Mouse (Mus musculus) thymus, postnatal 14 days (tissue): Measurements from ENCODE around the gene Bhlhe40.
A peak's percentile ranks its signal among the peaks of the same experiment; 100 is the strongest.

Source experiments
- DNase-seq: peaks from one replicate; pipeline ENCODE4 v3.0.0; 2021

Gene Bhlhe40

DNA sequence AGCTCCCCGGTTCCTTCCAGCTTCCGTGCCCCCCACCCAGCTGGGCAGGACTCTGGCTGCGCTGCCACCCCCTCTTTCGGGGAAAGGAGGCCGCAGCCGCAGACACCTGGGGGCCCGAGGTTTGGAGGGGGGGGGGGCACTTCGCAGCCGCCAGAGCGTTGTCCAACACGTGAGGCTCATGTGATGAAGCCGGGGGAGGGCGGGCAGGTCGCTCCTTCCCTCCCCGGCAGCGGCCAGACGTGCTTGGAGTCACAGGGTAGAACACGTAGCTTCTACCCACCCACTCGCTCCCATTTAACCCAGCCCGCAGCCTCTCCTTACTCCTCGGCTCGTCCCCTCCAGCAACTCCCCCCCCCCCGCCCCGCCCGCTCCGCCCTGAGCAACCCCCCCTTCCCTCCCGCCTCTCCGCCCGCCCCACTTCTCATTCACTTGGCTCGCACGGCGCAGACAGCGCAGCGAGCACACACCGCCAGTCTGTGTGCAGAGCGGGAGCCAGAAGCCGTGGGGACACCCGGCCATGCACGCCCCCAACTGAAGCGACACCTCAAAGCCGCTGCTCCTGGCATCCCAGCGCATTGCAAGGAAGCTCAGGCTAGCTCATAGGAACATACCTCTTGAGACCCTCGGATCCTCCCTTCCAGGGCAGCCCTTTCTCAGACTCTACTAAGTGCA is at the start of gene Bhlhe40:
Bhlhe40 (plus strand) TSS at position 424 of the 672 bp plus-strand sequence.
- peak; percentile 59 for DNase-seq

DNA sequence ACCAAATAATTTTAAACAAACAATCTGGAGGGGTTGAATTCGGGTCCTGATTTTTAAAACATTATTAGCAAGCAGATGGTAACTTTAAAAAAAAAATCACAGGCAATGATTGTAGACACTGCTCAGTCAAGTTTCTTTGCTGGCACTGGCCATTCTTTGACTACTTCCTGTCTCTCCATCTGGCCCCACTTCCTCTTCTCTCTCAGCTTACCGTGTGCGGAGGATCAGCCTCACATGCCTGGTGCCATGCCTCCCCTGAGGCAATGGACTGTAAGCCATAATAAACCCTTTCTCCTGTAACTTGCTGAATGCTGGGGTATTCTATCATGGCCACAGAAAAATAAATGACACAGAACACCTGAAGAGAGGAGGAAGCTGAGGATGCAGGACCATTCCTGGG is 48.8 kb upstream of the Bhlhe40 start:
- no peak for DNase-seq

DNA sequence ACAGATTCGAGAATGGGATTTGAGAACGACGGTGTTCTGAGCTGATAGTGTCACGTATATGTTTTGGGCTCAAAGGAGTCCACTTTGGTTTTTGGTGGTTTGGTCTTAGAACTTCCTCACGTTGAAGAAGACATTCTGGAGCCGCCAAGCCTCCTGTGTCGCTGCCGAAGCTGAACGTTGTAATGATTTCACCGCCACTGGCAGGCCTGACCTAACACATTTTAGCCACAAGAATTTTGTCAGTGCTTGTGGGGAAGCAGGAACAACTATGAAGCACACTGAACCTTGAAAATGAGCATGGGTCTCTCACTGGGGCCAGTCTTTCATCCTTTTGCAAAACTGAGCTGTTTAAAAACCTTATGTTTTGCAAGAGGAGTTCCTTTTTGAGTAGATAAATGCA is 42.4 kb upstream of the Bhlhe40 start:
- DNase-seq, result no peak

DNA sequence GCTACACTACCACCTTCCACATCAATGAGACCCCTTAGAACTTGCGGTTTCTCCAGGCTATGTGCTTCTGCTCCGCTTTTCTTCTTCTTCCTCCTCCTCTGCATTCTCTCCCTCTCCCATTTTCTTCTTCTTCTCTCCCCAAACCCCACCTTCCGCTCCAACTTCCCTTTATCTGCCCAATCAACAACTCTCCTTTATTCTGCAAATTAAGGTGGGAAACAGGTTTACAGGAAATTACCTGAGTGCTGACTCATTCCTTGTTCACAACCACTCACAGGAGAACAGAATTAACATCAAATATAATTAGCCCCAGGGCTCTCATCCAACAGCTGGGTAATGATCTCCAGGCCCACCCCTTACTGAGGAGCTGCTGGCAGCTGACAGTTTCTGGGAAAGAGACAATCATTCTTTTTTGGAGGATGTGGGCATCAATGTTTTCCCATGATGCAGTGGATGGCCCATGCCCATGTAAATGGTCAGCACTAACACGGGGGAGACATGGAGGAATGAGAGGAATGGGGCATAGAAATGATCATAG is 37.3 kb upstream of the Bhlhe40 start:
- DNase-seq, result no peak

DNA sequence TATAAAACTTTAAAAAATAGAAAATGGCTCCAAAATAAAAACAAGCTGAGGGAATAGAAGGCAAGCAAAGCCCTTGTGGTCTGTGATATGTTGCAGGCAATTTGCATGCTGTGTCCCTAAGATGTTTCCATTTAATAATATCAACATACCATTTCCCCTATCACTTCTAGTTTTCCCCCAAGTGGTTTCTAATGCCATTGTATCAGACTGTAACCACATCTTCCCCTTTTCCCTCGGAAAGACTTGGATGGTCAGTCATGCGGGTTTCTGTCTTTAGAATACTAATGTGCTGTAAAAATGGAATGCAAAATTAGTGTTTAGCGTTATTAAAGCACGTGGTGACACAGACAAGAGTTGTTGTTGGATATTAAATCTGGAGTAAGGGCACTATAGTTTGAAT is 35.5 kb upstream of the Bhlhe40 start:
- DNase-seq, result no peak

DNA sequence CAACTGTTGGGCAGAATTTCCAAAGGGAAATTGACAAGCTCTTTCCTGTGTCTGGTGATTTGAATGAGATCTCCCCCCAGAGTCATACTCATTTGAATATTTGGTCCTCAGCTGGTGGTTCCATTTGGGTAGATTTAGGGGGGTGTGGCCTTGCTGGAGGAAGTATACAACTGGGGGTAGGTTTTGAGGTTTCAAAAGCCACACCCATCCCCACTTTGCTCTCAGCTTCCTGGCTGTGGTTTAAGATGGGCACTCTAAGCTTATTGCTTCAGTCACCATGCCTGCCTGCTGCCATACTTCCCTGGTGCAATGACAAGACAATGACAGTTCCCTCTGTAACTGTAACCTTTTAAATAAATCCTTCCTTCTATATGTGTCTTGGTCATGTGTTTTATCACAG is 29.7 kb upstream of the Bhlhe40 start:
- peak; percentile 28 for DNase-seq

DNA sequence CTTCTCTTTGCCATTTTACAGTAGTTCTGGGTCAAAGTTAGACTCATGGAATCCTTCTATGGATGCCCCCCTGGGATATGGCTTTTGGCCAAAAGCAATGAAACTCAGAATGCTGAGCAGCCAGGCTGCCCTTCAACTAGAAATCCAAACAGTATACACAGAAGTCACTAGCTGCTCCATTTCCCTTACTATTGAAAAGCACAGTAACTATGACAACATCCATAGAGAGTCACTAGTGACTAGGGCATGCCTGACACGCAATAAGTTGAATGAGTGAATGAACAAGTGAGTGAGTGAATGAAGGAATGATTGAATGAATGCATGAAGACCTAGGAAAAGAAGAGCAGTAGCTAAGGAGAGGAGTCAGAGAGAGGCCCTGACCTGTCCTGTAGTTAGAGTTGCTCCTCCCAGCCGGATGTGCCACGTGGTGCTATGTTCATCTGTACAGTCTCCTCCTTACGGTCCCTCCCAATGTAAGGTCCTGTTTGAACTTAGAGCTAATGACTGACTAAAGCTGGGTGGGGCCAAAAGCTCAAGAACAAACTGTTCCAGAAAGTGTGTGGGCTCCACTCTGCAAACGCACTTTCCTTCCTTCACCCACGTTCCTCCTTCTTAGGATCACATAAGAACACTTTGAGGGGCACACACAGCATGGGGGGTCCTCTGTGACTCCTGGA is 22.1 kb upstream of the Bhlhe40 start:
- no peak for DNase-seq

DNA sequence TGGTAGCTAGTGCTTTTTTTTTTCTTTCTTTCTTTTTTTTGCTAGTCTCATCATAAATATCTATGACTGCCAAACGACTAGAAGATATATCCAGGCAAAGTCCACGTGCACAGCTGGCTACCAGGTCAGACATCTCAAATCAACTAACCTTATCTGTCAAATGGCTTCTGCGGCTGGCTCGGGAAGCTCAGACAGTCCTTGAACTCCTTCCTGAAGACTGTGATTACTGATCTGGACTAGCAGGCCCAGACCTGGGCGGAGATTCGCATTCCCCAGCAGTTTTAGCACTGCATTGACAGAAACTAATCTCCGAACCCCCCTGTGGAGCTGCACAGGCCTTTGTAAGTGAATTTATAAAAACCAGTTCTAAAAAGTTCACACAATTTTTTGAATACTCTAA is 18.4 kb upstream of the Bhlhe40 start:
- no peak for DNase-seq

DNA sequence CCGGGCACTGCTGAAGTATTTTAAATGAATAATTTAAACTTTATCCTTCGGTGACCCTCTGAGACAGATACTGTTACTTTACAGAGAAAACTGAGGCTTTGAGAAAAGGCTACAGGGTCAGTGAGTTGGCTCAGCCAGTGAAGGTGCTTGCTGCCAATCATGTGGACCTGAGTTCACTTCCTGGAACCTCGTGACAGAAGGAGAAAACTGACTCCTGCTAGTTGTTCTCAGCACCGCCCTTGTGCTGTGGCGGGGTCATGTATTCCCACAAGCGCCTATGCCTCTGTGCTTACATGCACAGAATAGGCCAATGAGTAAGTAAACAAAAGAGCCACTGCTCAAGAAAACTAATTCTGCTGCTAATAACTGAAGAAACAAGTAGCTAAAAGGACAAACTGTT is 17.4 kb upstream of the Bhlhe40 start:
- DNase-seq, result no peak

DNA sequence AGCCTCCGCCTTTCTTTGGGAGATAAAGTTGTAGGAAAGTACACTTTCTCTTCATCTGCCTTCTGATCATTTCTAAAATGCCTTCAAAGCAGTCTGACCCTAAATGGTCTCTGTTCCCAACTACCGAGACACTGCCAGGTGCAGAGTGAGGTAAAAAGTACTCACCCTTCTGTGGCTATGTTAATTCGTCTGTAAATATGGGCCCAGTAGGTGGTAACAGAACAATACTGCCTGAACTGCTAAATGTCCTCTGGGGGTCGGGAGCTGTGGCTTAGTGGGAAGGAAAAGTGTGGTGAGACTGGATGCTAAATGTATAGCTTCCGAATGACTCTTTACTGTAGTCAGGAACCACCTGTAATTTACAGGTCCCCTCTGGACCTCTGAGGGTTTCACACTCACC is 16.1 kb upstream of the Bhlhe40 start:
- no peak for DNase-seq

DNA sequence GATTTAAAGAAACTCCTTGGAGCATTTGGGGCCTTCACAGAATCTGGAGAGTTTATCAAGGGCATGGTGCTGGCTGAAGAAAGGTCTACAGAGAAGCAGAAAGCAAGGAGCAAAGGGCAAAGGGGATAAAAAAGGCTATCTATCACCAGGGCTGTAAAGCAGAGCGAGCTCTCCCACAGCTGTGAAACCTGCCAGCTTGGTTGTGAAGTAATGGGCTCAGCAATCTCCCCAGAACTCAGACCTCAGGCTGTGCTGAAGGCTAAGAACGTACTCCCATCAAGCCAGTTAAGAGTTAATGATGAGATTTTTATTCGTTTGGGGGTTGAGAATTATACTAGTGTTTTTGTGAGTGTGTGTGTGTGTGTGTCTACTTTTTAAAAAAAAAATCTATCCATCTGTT is 13.3 kb upstream of the Bhlhe40 start:
- DNase-seq, result no peak

DNA sequence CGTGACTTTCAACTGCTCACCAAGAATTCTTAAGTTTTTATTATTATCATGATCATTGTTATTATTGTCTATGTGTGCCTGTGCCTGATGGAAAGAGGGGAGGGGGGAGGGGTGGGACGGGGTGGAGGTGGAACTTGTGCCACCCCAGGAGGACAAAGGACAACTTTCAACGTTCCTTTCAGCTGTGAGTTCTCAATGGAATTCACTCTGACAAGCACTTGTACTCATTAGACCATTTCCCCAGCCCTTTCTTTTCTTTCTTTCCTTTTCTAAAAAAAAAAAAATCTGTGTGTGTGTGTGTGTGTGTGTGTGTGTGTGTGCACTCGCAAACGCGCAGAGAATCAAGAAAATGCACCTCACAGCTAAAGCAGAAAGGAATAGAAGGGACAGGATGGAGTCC is 12.4 kb upstream of the Bhlhe40 start:
- DNase-seq, result no peak

DNA sequence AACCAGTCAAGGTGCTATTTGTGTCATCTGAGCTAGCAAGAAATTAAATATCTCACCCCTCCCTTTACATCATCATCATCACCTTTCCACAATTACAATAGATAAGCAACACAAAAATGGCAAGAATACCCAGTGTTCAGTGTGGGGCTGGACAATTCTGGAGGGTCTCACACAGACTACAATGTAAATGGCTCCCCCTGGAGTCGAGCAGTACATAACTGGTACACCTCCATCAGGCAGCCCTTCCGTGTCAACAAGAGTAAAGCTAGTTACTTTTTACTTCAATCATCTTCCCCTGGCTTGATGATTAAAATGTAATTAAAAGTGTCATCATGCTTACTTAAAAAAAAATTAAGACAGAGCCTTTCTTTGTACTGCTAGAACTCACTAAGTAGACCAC is 4.6 kb upstream of the Bhlhe40 start:
- peak; percentile 51 for DNase-seq

DNA sequence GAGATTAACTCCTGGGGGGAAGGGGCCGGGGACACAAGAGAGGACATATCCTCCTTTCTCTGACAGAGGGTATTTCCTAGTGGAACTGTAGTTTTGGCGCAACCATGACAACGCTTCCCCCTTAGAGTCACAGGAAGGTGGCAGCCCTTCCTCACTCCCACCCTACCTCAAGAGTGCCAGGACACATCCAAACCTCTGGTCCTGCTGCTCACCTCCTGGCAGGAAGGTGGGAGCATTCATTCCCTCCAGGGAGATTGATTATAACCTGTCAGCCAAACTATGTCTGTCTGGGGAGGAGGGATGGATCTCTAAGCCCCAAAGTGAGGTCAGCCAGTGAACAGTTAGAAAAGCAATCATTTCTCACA is 2.4 kb upstream of the Bhlhe40 start:
- DNase-seq, result no peak

DNA sequence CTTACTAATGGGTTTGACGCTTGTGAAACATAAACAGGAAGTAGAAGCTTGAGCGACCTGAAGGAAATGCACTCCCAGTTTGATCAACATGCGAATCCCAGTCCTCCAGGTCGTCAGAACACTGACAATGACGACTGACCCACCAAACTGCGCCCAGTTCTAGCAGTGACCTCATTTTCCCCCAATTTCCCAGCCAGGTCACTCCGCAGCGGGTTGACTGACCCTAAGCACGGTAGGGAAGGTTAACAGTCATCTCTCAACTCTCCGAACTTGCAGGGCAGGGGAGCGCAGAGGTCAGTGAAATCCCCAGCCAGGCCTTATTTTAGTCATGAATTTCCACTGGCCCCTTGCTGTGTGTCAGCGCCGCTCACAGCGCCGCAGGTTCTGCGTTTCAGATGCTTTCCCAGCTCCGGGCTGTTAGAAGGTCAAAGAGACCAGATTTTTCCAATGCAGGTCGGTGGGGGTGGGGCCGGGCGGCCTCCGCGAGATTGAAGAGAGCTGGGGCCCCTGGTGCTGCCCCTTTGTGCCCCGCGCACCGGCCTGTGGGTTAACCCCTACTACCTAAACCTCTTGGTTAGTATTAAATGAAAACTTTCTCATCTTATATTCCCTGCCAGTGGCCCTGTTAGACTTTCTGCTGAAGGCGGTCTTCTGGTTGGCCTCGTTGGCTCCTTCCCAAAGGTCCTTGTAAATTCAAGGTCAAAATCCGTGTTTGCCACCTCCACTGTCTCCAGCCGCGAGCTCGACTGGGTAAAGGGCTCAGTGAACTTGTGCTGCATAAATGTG is 1.8 kb upstream of the Bhlhe40 start:
- peak; percentile 18 for DNase-seq

DNA sequence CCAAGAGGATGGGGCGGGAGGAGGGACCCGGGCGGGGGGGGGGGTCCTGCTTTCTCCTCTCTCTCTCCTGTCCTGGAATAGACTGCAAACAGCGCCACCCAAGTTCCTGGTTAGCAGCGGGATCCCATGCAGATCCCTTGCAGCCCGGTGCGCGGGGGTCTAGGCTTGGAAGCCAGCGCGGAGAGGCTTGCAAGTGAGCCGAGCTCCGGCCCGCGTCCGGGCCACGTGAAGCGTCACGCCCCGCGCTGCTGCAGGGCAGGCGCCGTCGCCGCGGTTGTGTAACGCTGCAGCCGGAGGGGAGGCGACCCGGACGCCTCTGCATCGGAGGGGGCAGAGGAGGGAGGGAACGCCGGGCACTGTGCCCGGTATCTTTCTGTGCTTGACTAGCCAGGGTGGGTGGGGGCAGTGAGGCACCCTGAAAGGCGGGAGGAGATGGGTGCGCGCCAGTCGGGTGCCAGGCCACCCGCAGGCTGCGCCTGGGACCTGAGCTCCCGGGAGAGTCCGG is 1.2 kb upstream of the Bhlhe40 start:
- DNase-seq, result peak; percentile 59

DNA sequence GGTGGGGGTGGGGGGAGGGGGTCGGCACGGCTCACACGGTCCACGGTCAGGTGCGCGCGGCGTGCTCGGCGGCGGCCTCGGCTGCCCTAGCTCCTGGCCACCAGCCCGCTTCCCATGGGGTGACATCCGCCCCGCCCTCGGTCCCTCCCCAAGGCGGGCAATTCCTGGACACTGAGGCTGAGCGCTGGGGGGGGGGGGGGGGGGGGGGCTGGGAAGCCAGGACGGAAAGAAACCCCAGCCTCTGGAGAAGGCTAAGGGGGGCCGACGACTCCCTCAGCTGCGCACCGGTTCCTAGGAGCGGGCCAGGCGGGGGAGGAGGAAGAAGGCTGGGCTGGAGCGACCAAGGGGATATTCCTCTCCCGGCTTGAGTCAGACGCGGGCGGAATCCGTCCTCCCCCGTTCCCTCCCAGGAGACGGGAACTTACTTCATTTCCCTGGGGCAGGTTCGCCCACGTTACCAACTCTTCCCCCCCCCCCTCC is 663 bp upstream of the Bhlhe40 start:
- DNase-seq, result peak; percentile 36

DNA sequence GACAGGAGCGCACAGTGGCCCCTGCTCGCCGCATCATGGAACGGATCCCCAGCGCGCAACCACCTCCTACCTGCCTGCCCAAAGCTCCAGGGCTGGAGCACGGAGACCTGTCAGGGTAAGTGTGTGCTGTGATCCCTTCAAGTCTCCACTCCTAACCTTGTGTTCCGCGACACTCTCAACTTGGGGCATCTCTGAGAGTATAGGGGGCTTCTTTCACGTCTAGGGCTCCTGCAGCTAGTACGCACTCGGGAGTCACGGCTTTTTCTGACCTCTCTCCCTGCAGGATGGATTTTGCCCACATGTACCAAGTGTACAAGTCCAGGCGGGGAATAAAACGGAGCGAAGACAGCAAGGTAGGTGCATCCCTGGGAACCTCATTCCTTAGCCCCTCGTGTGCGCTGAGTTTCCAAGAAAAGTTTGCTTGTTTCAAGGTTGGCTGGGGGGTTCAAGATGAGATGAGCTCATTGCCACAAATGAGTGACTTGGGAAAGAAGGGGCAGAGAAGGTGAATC is 505 bp downstream of the Bhlhe40 start:
- DNase-seq, result no peak

DNA sequence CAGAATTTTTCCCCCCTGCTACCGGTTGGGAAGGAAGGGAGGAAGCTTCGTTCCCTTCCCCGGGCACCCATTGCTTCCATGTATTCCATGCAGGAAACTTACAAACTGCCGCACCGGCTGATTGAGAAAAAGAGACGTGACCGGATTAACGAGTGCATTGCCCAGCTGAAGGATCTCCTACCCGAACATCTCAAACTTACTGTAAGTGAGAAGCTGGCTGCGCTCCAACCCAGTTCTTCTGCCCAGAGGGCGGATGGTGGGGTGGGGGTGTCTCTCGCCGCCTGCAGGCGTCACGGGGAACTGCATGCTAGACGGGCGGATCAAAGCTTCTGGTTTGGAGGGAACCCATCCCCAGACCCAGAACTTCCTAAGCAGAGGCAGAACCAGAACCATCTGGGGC is 983 bp downstream of the Bhlhe40 start:
- DNase-seq, result peak; percentile 81

DNA sequence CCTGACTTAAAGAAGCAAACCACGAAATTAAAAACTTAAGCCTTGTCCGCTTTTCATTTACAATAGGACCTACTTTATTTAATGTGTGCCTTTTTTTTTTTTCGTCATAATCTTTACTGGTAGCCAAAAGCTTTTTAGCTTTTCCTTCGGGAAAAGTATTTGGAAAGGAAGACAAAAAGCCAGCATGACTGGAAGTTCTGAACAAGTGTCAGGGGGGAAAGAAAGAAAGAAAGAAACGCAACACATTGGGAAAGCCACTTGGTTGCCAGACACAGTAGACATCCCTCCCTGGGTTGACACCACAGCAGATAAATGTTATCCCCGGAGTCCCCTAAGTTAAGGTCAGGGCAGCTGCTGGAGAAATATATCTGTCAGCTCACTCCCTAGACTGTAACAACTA is 1.5 kb downstream of the Bhlhe40 start:
- no peak for DNase-seq

DNA sequence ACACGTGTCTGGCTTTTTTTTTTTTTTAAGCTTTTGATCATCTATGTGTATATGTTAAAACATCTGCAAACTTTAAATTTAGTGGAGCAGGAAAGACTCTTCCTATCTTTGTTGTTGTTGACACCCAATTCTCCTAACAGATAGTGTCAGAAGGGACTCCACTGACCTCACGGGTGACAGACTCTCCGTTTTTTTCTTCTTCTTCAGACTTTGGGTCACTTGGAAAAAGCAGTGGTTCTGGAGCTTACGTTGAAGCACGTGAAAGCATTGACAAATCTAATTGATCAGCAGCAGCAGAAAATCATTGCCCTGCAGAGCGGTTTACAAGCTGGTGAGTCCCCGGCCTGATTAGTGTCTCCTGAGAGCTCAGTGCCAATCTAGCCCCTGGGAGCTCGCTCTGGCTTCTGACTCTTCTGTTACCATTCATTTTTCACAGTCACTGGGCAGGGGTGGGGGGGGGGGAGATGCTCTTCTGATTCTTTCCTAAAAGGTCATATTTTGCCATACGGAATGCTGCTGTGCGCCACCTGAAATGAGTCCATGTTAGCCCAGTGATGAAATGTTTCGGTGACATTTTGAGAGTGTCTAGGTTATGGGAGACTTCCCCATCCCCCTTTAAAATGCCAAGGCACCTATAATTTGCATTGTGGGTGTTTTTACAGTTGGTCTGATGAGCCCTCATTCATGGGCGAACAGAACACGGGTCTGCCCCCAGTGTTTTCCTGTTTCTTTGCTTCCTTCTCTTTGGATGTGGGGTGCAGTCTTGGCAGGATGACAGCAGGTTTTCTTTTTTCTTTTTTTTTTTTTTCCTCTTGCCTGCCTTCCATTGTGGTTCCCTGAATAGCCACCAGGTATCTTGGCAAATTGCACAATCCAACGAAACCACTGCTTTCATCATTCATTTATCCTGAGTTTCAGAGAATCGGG is 2.1 kb downstream of the Bhlhe40 start:
- DNase-seq, result no peak
